Comparison of ENCODE assay signal across 8 mouse cellular contexts in genomic region chr7:28148263-28148662, GRCm38 (mm10). TPM values are rescaled to one million over a fixed set of nuclear protein-coding genes. Genes with fewer than 3 reads are reported as not detected.
A peak's percentile ranks its signal among the peaks of the same experiment; 100 is the strongest.
DNase-seq lines count a peak whose midpoint lies in the region; ATAC-seq lines count a peak whose summit lies in the region.

No protein-coding gene starts in this region.

- ATAC-seq in heart, embryonic 12.5 days (ENCODE audit: insufficient number of reproducible peaks, low FRiP score) = no peak
- ATAC-seq in forebrain, embryonic 12.5 days (ENCODE audit: low FRiP score) = peak; percentile 71
- ATAC-seq in midbrain, embryonic 13.5 days = peak; percentile 87

- H3K27me3 ChIP-seq in heart, embryonic 12.5 days (replicated peaks) = peaks cover 26% of the 10 kb centered on the region
- H3K27me3 ChIP-seq in forebrain, embryonic 12.5 days = peaks cover 15% of the 10 kb centered on the region; the same call in 1 of the 2 replicates
- peaks cover 3% of the 10 kb centered on the region; the same call in 1 of the 2 replicates for H3K27me3 ChIP-seq in midbrain, embryonic 13.5 days

- no peaks in the 10 kb centered on the region for H3K4me1 ChIP-seq in heart, embryonic 12.5 days (replicated peaks)
- H3K4me1 ChIP-seq in forebrain, embryonic 12.5 days = peaks cover 9% of the 10 kb centered on the region; the same call in 1 of the 2 replicates
- H3K4me1 ChIP-seq in midbrain, embryonic 13.5 days (replicated peaks) = 0 out of 2 replicates have a peak, but pooled peaks cover 4% of the 10 kb centered on the region

- intact Hi-C loops in left cerebral cortex, postnatal 14 days (cut with DNase I) = no loop called here

- H3K27ac ChIP-seq in heart, embryonic 12.5 days (ENCODE audit: poor library complexity, severe bottlenecking) = no peak overlapping the region
- H3K27ac ChIP-seq in forebrain, embryonic 12.5 days = no peak overlapping the region
- H3K27ac ChIP-seq in midbrain, embryonic 13.5 days = no peak overlapping the region

- no peak overlapping the region for H3K9ac ChIP-seq in heart, embryonic 12.5 days
- H3K9ac ChIP-seq in forebrain, embryonic 12.5 days = no peak overlapping the region
- H3K9ac ChIP-seq in midbrain, embryonic 13.5 days (replicated peaks) = no peak overlapping the region

- peak; percentile 11 to 32 for DNase-seq in heart, adult 9 months (ENCODE audit: low spot score in 2 of 2)
- peak; percentile 74 for DNase-seq in brain, adult 2 months (ENCODE audit: low read depth, low spot score)
- DNase-seq in hindlimb bud, embryonic 11.5 days (ENCODE audit: extremely low spot score, low read depth, low spot score) = peak; percentile 64
- DNase-seq in left cerebral cortex, postnatal 14 days (ENCODE audit: low spot score in 2 of 2) = peak; percentile 38 to 67
- DNase-seq in spleen, postnatal 36 days (ENCODE audit: low spot score in 2 of 2) = peak; percentile 25 to 39

- H3K9me3 ChIP-seq in heart, embryonic 12.5 days (replicated peaks) = peaks cover 9% of the 10 kb centered on the region; the same call in 1 of the 2 replicates
- no peaks in the 10 kb centered on the region for H3K9me3 ChIP-seq in forebrain, embryonic 12.5 days
- peaks cover 5% of the 10 kb centered on the region; the same call in 1 of the 2 replicates for H3K9me3 ChIP-seq in midbrain, embryonic 13.5 days

- 21% methylated on average over 3 of the region's 3 CpGs for WGBS in heart, embryonic 12.5 days
- WGBS in forebrain, embryonic 12.5 days = 17% methylated on average over 3 of the region's 3 CpGs
- 26% methylated on average over 3 of the region's 3 CpGs for WGBS in midbrain, embryonic 13.5 days

- H3K4me3 ChIP-seq in heart, embryonic 12.5 days = no peak overlapping the region
- H3K4me3 ChIP-seq in forebrain, embryonic 12.5 days (replicated peaks) = no peak overlapping the region
- no peak overlapping the region for H3K4me3 ChIP-seq in midbrain, embryonic 13.5 days (replicated peaks)

- H3K4me2 ChIP-seq in heart, embryonic 12.5 days = no peak overlapping the region
- no peak overlapping the region for H3K4me2 ChIP-seq in forebrain, embryonic 12.5 days
- H3K4me2 ChIP-seq in midbrain, embryonic 13.5 days (replicated peaks) = no peak overlapping the region

- no peaks in the 10 kb centered on the region for H3K36me3 ChIP-seq in heart, embryonic 12.5 days
- no peaks in the 10 kb centered on the region for H3K36me3 ChIP-seq in forebrain, embryonic 12.5 days (replicated peaks)
- no peaks in the 10 kb centered on the region for H3K36me3 ChIP-seq in midbrain, embryonic 13.5 days

RNA-seq across cellular contexts. Expression of gene 9530053A07Rik, which starts 19.0 kb away (rescaled TPM):
- polyA plus RNA-seq in heart, embryonic 12.5 days (2016; fragmentation: Nextera tagmentation; extraction: Ambion mirVana) = 0.04 and 0.08 TPM in 2 replicates
- 0.12 and 0.17 TPM in 2 replicates for polyA plus RNA-seq in forebrain, embryonic 12.5 days (2016; fragmentation: Nextera tagmentation; extraction: Ambion mirVana)
- not detected for total RNA-seq in left cerebral cortex, postnatal 14 days (2021)
- 0.05 TPM in 2 replicates for polyA plus RNA-seq in midbrain, embryonic 13.5 days (2015; fragmentation: Nextera tagmentation; extraction: Ambion mirVana)

RNA-seq across cellular contexts. Expression of gene Fbl, which starts 21.2 kb away (rescaled TPM):
- polyA plus RNA-seq in heart, embryonic 12.5 days (2016; fragmentation: Nextera tagmentation; extraction: Ambion mirVana) = 92.1 TPM in 2 replicates
- polyA plus RNA-seq in forebrain, embryonic 12.5 days (2016; fragmentation: Nextera tagmentation; extraction: Ambion mirVana) = 147 and 151 TPM in 2 replicates
- total RNA-seq in left cerebral cortex, postnatal 14 days (2021) = 10 to 100 TPM; 62.5 to 63.5 TPM
- 89.5 and 98.1 TPM in 2 replicates for polyA plus RNA-seq in midbrain, embryonic 13.5 days (2015; fragmentation: Nextera tagmentation; extraction: Ambion mirVana)

RNA-seq across cellular contexts. Expression of gene Dyrk1b, which starts 31.0 kb away (rescaled TPM):
- polyA plus RNA-seq in heart, embryonic 12.5 days (2016; fragmentation: Nextera tagmentation; extraction: Ambion mirVana) = 9.1 and 11.4 TPM in 2 replicates
- polyA plus RNA-seq in forebrain, embryonic 12.5 days (2016; fragmentation: Nextera tagmentation; extraction: Ambion mirVana) = 16.9 and 17.4 TPM in 2 replicates
- 10 to 100 TPM; 40.5 to 42.3 TPM for total RNA-seq in left cerebral cortex, postnatal 14 days (2021)
- polyA plus RNA-seq in midbrain, embryonic 13.5 days (2015; fragmentation: Nextera tagmentation; extraction: Ambion mirVana) = 18.5 and 20.8 TPM in 2 replicates

Comparison
In these comparisons a context has a peak if more than half of its experiments do, and no peak if none do; other contexts are left out.
1. DNase-seq: peak in every context shown above with its lines; median percentile 74 in brain, adult 2 months; 64 in hindlimb bud, embryonic 11.5 days; 52 in left cerebral cortex, postnatal 14 days; 32 in spleen, postnatal 36 days; 22 in heart, adult 9 months.